Mouse (Mus musculus) CH12.LX (cell line): ENCODE measurements around the gene Chd9. TPM values are rescaled to one million over a fixed set of nuclear protein-coding genes. Genes with fewer than 3 reads are reported as not detected.

ENCODE experiments used
- DNase-seq: peaks from one replicate; pipeline ENCODE4 v3.0.0-alpha.2; 2013; ENCODE audit errors: extremely low read depth
- H3K27ac ChIP-seq: 2 replicates; pipeline ENCODE4 v1.5.1; 2012; ENCODE audit warnings: low read depth, mild to moderate bottlenecking, control low read depth, moderate library complexity; ENCODE audit not compliant: insufficient read depth
- H3K27me3 ChIP-seq: replicated peaks from 2 replicates; pipeline ENCODE3; 2012; ENCODE audit warnings: inconsistent platforms
- H3K36me3 ChIP-seq, 2 experiments: replicated peaks in 1 of 2; 2 replicates each; pipeline versions ENCODE3 to v1.6.1; 2012; ENCODE audit warnings: inconsistent platforms in 1 of 2, low read length in 1 of 2, mild to moderate bottlenecking in 1 of 2, mixed read lengths in 1 of 2, moderate library complexity in 1 of 2; ENCODE audit not compliant: control insufficient read depth in 1 of 2, insufficient read depth in 1 of 2
- H3K4me1 ChIP-seq, 2 experiments: 2 replicates each; pipeline ENCODE4 v1.6.1; 2012; ENCODE audit warnings: inconsistent platforms in 1 of 2, moderate library complexity in 1 of 2; ENCODE audit not compliant: insufficient read depth in 2 of 2, control insufficient read depth in 1 of 2
- H3K4me2 ChIP-seq: 2 replicates; pipeline ENCODE4 v1.6.1; 2012; ENCODE audit warnings: low read depth, mild to moderate bottlenecking, control low read depth; ENCODE audit not compliant: poor library complexity, insufficient read depth, severe bottlenecking
- H3K4me3 ChIP-seq, 3 experiments: fragments of 150-350 bp in 1 of 3; sonication (generic) in 1 of 3; replicated peaks in 1 of 3; 2 replicates each; pipeline versions ENCODE3 to v1.5.1; 2011 to 2012; ENCODE audit warnings: low read depth in 2 of 3, low read length in 2 of 3, mild to moderate bottlenecking in 2 of 3, moderate library complexity in 2 of 3, control low read depth in 1 of 3, improper control_type of control experiment in 1 of 3, inconsistent platforms in 1 of 3, mixed read lengths in 1 of 3; ENCODE audit not compliant: poor library complexity in 1 of 3
- H3K79me2 ChIP-seq: replicated peaks from 2 replicates; pipeline ENCODE4 v1.6.1; 2012; ENCODE audit warnings: mild to moderate bottlenecking, moderate library complexity; ENCODE audit not compliant: control insufficient read depth, poor library complexity, insufficient read depth, severe bottlenecking; ENCODE audit errors: extremely low read depth
- H3K9ac ChIP-seq: 2 replicates; pipeline ENCODE4 v1.6.1; 2012; ENCODE audit warnings: low read depth, mild to moderate bottlenecking, control low read depth, moderate library complexity; ENCODE audit not compliant: insufficient read depth
- H3K9me3 ChIP-seq: replicated peaks from 2 replicates; pipeline ENCODE3; 2012; ENCODE audit warnings: low read length, inconsistent platforms, mixed read lengths
- BHLHE40 ChIP-seq: IDR thresholded peaks from 2 replicates; pipeline ENCODE4 v1.6.1; 2011; ENCODE audit warnings: mild to moderate bottlenecking, low read depth, low read length, improper control_type of control experiment
- CHD1 ChIP-seq: IDR thresholded peaks from 2 replicates; pipeline ENCODE4 v1.6.1; 2012; ENCODE audit warnings: low read depth, low read length, improper control_type of control experiment, inconsistent platforms
- CHD2 ChIP-seq: IDR thresholded peaks from 2 replicates; pipeline ENCODE4 v1.6.1; 2011; ENCODE audit warnings: low read length, improper control_type of control experiment
- CTCF ChIP-seq, 2 experiments: IDR thresholded peaks in 1 of 2; conservative IDR thresholded peaks in 1 of 2; 2 replicates each; pipeline ENCODE4 v1.5.1; 2011 to 2012; ENCODE audit warnings: low read depth in 2 of 2, low read length in 2 of 2, improper control_type of control experiment in 1 of 2, inconsistent platforms in 1 of 2, mild to moderate bottlenecking in 1 of 2, moderate library complexity in 1 of 2
- ELF1 ChIP-seq: IDR thresholded peaks from 2 replicates; pipeline ENCODE4 v1.6.1; 2014; ENCODE audit warnings: low read depth, mild to moderate bottlenecking, inconsistent platforms, low read length, improper control_type of control experiment
- EP300 ChIP-seq: IDR thresholded peaks from 2 replicates; pipeline ENCODE4 v1.6.1; 2011; ENCODE audit warnings: low read length, improper control_type of control experiment
- GABPA ChIP-seq: IDR thresholded peaks from 2 replicates; pipeline ENCODE4 v1.6.1; 2012; ENCODE audit warnings: low read depth, low read length, improper control_type of control experiment, inconsistent platforms; ENCODE audit not compliant: insufficient replicate concordance
- HCFC1 ChIP-seq: IDR thresholded peaks from 2 replicates; pipeline ENCODE4 v1.6.1; 2012; ENCODE audit warnings: low read depth, mild to moderate bottlenecking, inconsistent platforms, low read length, improper control_type of control experiment
- IRF4 ChIP-seq: IDR thresholded peaks from 2 replicates; pipeline ENCODE4 v1.6.1; 2014; ENCODE audit warnings: low read depth, mild to moderate bottlenecking, inconsistent platforms, low read length, improper control_type of control experiment
- JUN ChIP-seq: IDR thresholded peaks from 2 replicates; pipeline ENCODE4 v1.6.1; 2011; ENCODE audit warnings: low read depth, mild to moderate bottlenecking, low read length, improper control_type of control experiment, moderate library complexity; ENCODE audit not compliant: insufficient read depth
- MAX ChIP-seq: IDR thresholded peaks from 2 replicates; pipeline ENCODE4 v1.6.1; 2011; ENCODE audit warnings: low read length, improper control_type of control experiment
- MAZ ChIP-seq: IDR thresholded peaks from 2 replicates; pipeline ENCODE4 v1.6.1; 2012; ENCODE audit warnings: low read depth, mild to moderate bottlenecking, inconsistent platforms, low read length, improper control_type of control experiment, moderate library complexity
- MXI1 ChIP-seq: IDR thresholded peaks from 2 replicates; pipeline ENCODE4 v1.6.1; 2011; ENCODE audit warnings: mild to moderate bottlenecking, low read depth, low read length, improper control_type of control experiment
- MYC ChIP-seq: IDR thresholded peaks from 2 replicates; pipeline ENCODE4 v1.6.1; 2011; ENCODE audit warnings: low read depth, mild to moderate bottlenecking, improper control_type of control experiment, low read length
- POLR2A ChIP-seq: IDR thresholded peaks from 2 replicates; pipeline ENCODE4 v1.6.1; 2011; ENCODE audit warnings: low read depth, mild to moderate bottlenecking, improper control_type of control experiment, low read length
- POLR2AphosphoS2 ChIP-seq: IDR thresholded peaks from 2 replicates; pipeline ENCODE4 v1.6.1; 2011; ENCODE audit warnings: low read depth, low read length, improper control_type of control experiment
- RAD21 ChIP-seq: IDR thresholded peaks from 2 replicates; pipeline ENCODE4 v1.6.1; 2011; ENCODE audit warnings: low read depth, mild to moderate bottlenecking, low read length, improper control_type of control experiment, moderate library complexity
- RCOR1 ChIP-seq: conservative IDR thresholded peaks from 2 replicates; pipeline ENCODE4 v1.6.1; 2012; ENCODE audit warnings: low read depth, mild to moderate bottlenecking, inconsistent platforms, low read length, improper control_type of control experiment
- SIN3A ChIP-seq: IDR thresholded peaks from 2 replicates; pipeline ENCODE4 v1.6.1; 2012; ENCODE audit warnings: low read length, improper control_type of control experiment, inconsistent platforms
- SMC3 ChIP-seq: IDR thresholded peaks from 2 replicates; pipeline ENCODE4 v1.6.1; 2011; ENCODE audit warnings: low read depth, low read length, improper control_type of control experiment
- TCF12 ChIP-seq: IDR thresholded peaks from 2 replicates; pipeline ENCODE4 v1.6.1; 2014; ENCODE audit warnings: low read depth, mild to moderate bottlenecking, inconsistent platforms, low read length, improper control_type of control experiment
- UBTF ChIP-seq: IDR thresholded peaks from 2 replicates; pipeline ENCODE4 v1.6.1; 2012; ENCODE audit warnings: low read depth, mild to moderate bottlenecking, inconsistent platforms, low read length, improper control_type of control experiment, moderate library complexity
- USF2 ChIP-seq: conservative IDR thresholded peaks from 2 replicates; pipeline ENCODE4 v1.6.1; 2011; ENCODE audit warnings: low read depth, low read length, improper control_type of control experiment
- ZC3H11A ChIP-seq: IDR thresholded peaks from 2 replicates; pipeline ENCODE4 v1.6.1; 2012; ENCODE audit warnings: low read depth, mild to moderate bottlenecking, inconsistent platforms, low read length, improper control_type of control experiment
- ZMIZ1 ChIP-seq: IDR thresholded peaks from 2 replicates; pipeline ENCODE4 v1.6.1; 2012; ENCODE audit warnings: low read depth, mild to moderate bottlenecking, inconsistent platforms, low read length, improper control_type of control experiment
- ZNF384 ChIP-seq: IDR thresholded peaks from 2 replicates; pipeline ENCODE4 v1.6.1; 2012; ENCODE audit warnings: low read depth, low read length, improper control_type of control experiment, inconsistent platforms
- dilution Hi-C: fragments of 300-500 bp; cut with MboI; formaldehyde crosslinking; loops from 2 replicates; pipeline ENCODE4 v1.14.3; 2020; ENCODE audit warnings: low sequenced_read_pairs; ENCODE audit not compliant: extremely low pct_unique_long_range_greater_than_20kb, extremely low pct_ligation_motif_present
- in situ Hi-C: fragments of 300-500 bp; cut with MboI; formaldehyde crosslinking; loops from 3 replicates; pipeline ENCODE4 v1.14.3; 2019; ENCODE audit warnings: low sequenced_read_pairs, low pct_ligation_motif_present, low pct_unique_long_range_greater_than_20kb, mixed read lengths
- polyA plus RNA-seq: library from polyadenylated mRNA; unstranded; fragments of >175 nt; gene quantifications from 2 replicates; pipeline ENCODE4 v1.2.1, GENCODE M21; 2012; ENCODE audit warnings: low read depth; ENCODE audit not compliant: insufficient read length
- total RNA-seq, 2 experiments: library from RNA; depleted of rRNA; stranded (reverse); fragments of 300-350 nt in 1 of 2; fragments of >200 nt in 1 of 2; gene quantifications; 2 replicates each; pipeline ENCODE4 v1.2.3; 2012 to 2014

Chd9 gene
- total and polyA plus RNA-seq, 3 experiments = 12.7 to 188 (median 15.1) TPM

GRCm38 (mm10) chr8:91088452-91088851 lies 260.3 kb downstream of the Chd9 start:
- Histone ChIP-seq H3K36me3 (peaks cover 55 to 70% of the 10 kb centered on the region in 2 experiments), H3K4me3 (no peak overlapping the region), H3K79me2 (peaks cover 2% of the 10 kb centered on the region), H3K27ac (no peak overlapping the region), H3K4me1 (peaks cover 0 to 42% of the 10 kb centered on the region in 2 experiments; a peak in 3 of 4 replicates), H3K27me3 (no peaks in the 10 kb centered on the region), H3K4me2 (no peak overlapping the region), H3K9me3 (no peaks in the 10 kb centered on the region), H3K9ac (no peak overlapping the region)
- in situ Hi-C loops = no loop called here
- dilution Hi-C loops = no loop called here
- TF ChIP-seq SMC3 (no peak), MXI1 (no peak), UBTF (no peak), CTCF (conservative IDR thresholded peaks at IDR 0.05 in 1 of 2, IDR thresholded peaks at IDR 0.05 in 1 of 2; ENCODE audit: low read depth in 2 of 2, low read length in 2 of 2) (no peak), EP300 (no peak), ZNF384 (no peak), MAZ (no peak), ZMIZ1 (no peak), IRF4 (no peak), JUN (no peak), SIN3A (no peak), RCOR1 (no peak), HCFC1 (no peak), ELF1 (no peak)
- TF ChIP-seq, all 38 proteins: peak for 0
- DNase-seq = no peak

- H3K4me3 ChIP-seq = no peak overlapping the region
- H3K27me3 ChIP-seq = no peaks in the 10 kb centered on the region
- H3K9ac ChIP-seq = no peak overlapping the region
- no peak overlapping the region for H3K27ac ChIP-seq
- no peaks in the 10 kb centered on the region for H3K9me3 ChIP-seq
- TF ChIP-seq RCOR1 (no peak), CHD2 (no peak)
- peaks cover 0 to 30% of the 10 kb centered on the region in 2 experiments; a peak in 3 of 4 replicates for H3K4me1 ChIP-seq
- in situ Hi-C loops = no loop called here
- H3K36me3 ChIP-seq = peaks cover 60 to 75% of the 10 kb centered on the region in 2 experiments
- DNase-seq = no peak
- dilution Hi-C loops = no loop called here
- H3K4me2 ChIP-seq = no peak overlapping the region
- H3K79me2 ChIP-seq = 0 out of 2 replicates have a peak, but pooled peaks cover 2% of the 10 kb centered on the region
Observed at GRCm38 (mm10) chr8:91089601-91090000, 261.4 kb downstream of the Chd9 start.

GRCm38 (mm10) chr8:91094135-91094534 lies 266.0 kb downstream of the Chd9 start:
- dilution Hi-C loops (no loop called here), in situ Hi-C loops (no loop called here)
- Histone ChIP-seq H3K4me2 (no peak overlapping the region), H3K4me1 (no peaks in the 10 kb centered on the region), H3K36me3 (peaks cover 58 to 86% of the 10 kb centered on the region in 2 experiments), H3K9me3 (no peaks in the 10 kb centered on the region), H3K9ac (no peak overlapping the region), H3K79me2 (0 out of 2 replicates have a peak, but pooled peaks cover 2% of the 10 kb centered on the region), H3K4me3 (no peak overlapping the region), H3K27ac (no peak overlapping the region), H3K27me3 (no peaks in the 10 kb centered on the region)
- DNase-seq = no peak
- TF ChIP-seq ZC3H11A = no peak
- TF ChIP-seq GABPA = no peak
- no peak for TF ChIP-seq CHD2
- TF ChIP-seq MYC = no peak
- no peak for TF ChIP-seq POLR2AphosphoS2
- TF ChIP-seq BHLHE40 = no peak
- TF ChIP-seq UBTF = no peak
- no peak for TF ChIP-seq USF2
- no peak for TF ChIP-seq TCF12
- TF ChIP-seq CHD1 = no peak
- no peak for TF ChIP-seq EP300
- TF ChIP-seq RAD21 = no peak
- TF ChIP-seq JUN = no peak
- no peak for TF ChIP-seq POLR2A
- no peak for TF ChIP-seq MAX
